Mouse (Mus musculus) liver, embryonic 13.5 days (tissue): ENCODE data around the gene Gm2030. TPM values are rescaled to one million over a fixed set of nuclear protein-coding genes. Genes with fewer than 3 reads are reported as not detected.
"Not testable (repeated sequence)": the region's sequence is repeated elsewhere in the genome, so short reads cannot be mapped to it uniquely, and the experiment has no call there.

Experiments
- ATAC-seq: fragments of 200-750 bp; cut with Nextera tagmentation; 2 replicates; pipeline ENCODE4 v1.8.0; 2017; ENCODE audit warnings: low read depth, mild to moderate bottlenecking, moderate number of reproducible peaks, moderate library complexity
- DNase-seq: peaks from one replicate; pipeline ENCODE4 v3.0.0; 2022
- H3K27ac ChIP-seq: fragments of 300-500 bp; sonication (generic); 2 replicates; pipeline ENCODE4 v1.5.1; 2015; ENCODE audit warnings: moderate library complexity, mild to moderate bottlenecking, inconsistent platforms
- H3K27me3 ChIP-seq: fragments of 300-500 bp; sonication (generic); 2 replicates; pipeline ENCODE4 v1.6.1; 2015; ENCODE audit warnings: mild to moderate bottlenecking, inconsistent platforms
- H3K36me3 ChIP-seq: fragments of 300-500 bp; sonication (generic); 2 replicates; pipeline ENCODE4 v1.6.1; 2015; ENCODE audit warnings: mild to moderate bottlenecking, inconsistent platforms
- H3K4me1 ChIP-seq: fragments of 300-500 bp; sonication (generic); replicated peaks from 2 replicates; pipeline ENCODE4 v1.6.1; 2015; ENCODE audit warnings: inconsistent platforms
- H3K4me2 ChIP-seq: fragments of 300-500 bp; sonication (generic); 2 replicates; pipeline ENCODE4 v1.6.1; 2015; ENCODE audit warnings: inconsistent platforms, mild to moderate bottlenecking, moderate library complexity
- H3K4me3 ChIP-seq: fragments of 300-500 bp; sonication (generic); replicated peaks from 2 replicates; pipeline ENCODE4 v1.5.1; 2015; ENCODE audit warnings: mild to moderate bottlenecking, inconsistent platforms
- H3K9ac ChIP-seq: fragments of 300-500 bp; sonication (generic); 2 replicates; pipeline ENCODE4 v1.6.1; 2015; ENCODE audit warnings: mild to moderate bottlenecking, inconsistent platforms
- H3K9me3 ChIP-seq: fragments of 300-500 bp; sonication (generic); replicated peaks from 2 replicates; pipeline ENCODE4 v1.6.1; 2016; ENCODE audit warnings: inconsistent platforms
- WGBS: fragments of 180-500 bp; shearing (Covaris S2); methylation state at CpG from one replicate; pipeline ENCODE4 v1.1.7; 2015; ENCODE audit not compliant: insufficient replicate concordance; 5-methylcytosine and 5-hydroxymethylcytosine counted together
- polyA plus RNA-seq: library from polyadenylated mRNA; unstranded; fragments of >200 nt; fragmentation: Nextera tagmentation; extraction: Ambion mirVana; gene quantifications from 2 replicates; pipeline ENCODE4 v1.2.1, GENCODE M21; 2015

Gene Gm2030
- not detected in 2 replicates for polyA plus RNA-seq

DNA sequence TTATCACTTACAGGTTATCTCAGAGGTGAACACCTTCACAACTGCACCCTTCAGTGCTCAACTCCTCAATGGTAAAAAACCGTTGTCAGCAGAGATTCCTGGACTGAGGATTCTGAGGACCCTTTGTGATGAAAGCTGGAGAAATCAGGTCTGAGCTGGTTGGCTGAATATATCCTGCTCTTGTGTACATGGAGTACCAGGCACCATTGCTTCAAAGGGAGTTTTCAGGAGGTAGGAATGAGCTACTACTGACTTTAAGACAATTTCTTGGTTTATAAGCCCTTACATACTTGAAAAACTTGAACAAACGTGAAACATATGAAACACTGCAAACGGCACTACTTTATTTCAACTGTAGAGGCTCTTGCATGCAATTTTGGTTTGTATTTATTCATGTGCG, at the start of gene Gm2030:
Gene Gm2030, minus strand, starts transcription at position 101 of the 400 bp plus-strand sequence.
- not testable (repeated sequence) for H3K9ac ChIP-seq, H3K4me3 ChIP-seq, H3K4me1 ChIP-seq, H3K36me3 ChIP-seq, H3K4me2 ChIP-seq, ATAC-seq, H3K27me3 ChIP-seq, H3K9me3 ChIP-seq, DNase-seq, H3K27ac ChIP-seq
- 60% methylated on average over 4 of the region's 4 CpGs for WGBS

Other genes starting within 250 kb of the Gm2030 start
- not detected in 2 replicates for gene Gm2012, start 78.7 kb downstream of the Gm2030 start, polyA plus RNA-seq
- not detected in 2 replicates for gene Slx, start 235.5 kb upstream of the Gm2030 start, polyA plus RNA-seq